Mouse (Mus musculus) fat pad, adult 2 months (tissue): ENCODE measurements around the gene Hist3h2ba.
A peak's percentile ranks its signal among the peaks of the same experiment; 100 is the strongest.

Experiments used
- DNase-seq: peaks from one replicate; pipeline ENCODE4 v3.0.0-alpha.2; 2011; ENCODE audit warnings: low read depth, low spot score; ENCODE audit errors: extremely low read depth

Hist3h2ba gene

DNA sequence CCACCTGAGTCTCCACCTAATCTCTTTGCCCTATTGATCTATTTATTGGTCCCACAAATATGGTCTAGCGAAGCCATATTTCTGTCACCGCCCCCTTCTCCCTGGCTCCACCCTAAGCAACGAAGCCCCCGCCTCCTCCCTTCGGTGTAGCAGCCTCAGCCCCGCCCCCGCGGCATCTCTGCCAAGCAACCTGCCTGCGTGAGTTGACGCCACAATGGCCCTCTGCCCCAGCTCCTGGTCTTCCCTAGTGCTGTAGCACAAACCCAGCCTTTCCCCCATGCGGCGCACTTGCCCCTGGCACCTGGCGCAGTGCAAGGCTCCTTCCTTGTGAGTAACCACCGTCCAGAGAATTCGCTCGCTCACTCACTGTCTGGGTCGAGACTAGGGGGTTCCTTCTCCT is 14.8 kb downstream of the Hist3h2ba start:
- no peak for DNase-seq

- no peak for DNase-seq
Measured at GRCm38 (mm10) chr11:58964216-58964615, 15.5 kb downstream of the Hist3h2ba start.

DNA sequence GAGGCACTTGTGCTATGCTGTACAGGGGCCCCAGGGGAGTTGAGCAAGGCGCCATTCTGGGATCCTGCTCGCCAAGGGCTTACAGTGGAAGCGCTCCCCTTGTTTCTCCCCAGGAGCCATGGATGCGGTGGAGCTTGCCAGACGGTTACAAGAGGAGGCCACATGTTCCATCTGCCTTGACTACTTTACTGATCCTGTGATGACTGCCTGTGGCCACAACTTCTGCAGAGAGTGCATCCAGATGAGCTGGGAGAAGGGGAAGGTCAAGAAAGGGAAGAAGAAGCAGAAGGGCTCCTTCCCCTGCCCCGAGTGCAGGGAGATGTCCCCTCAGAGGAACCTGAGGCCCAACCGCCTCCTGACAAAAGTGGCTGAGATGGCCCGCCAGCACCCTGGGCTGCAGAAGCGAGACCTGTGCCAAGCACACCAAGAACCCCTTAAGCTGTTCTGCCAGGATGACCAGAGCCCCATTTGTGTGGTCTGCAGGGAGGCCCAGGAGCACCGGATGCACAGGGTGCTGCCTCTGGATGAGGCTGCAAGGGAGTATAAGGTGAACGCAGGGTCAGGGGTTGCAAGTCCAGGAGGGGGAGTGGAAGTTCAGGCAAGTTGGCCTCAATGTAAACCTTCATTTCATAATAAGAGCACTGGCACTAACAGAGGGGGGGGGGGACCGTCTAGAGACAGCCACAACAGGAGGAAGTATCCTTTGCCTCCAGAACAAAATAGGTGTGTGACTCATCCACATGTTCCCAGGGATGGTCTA is 16.5 kb downstream of the Hist3h2ba start:
- DNase-seq: no peak

DNA sequence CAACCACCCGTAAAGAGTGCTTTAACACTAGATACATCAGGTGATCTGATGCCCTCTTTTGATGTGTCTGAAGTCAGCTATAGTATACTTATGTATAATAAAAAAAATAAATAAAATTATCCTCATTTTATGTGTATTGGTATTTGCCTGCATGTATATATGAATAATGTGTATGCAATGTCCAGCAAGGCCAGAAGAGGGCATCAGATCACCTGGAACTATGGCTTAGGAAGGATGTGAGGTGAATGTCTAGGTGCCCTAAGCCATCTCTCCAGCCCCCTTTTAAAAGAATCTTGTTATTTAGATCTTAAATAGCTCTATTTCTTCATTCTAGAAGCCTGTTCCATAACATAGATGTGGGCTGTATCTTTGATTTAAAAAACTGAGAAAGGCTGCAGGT is 18.6 kb downstream of the Hist3h2ba start:
- DNase-seq: no peak

- no peak for DNase-seq
Measured at GRCm38 (mm10) chr11:58968551-58968950, 19.8 kb downstream of the Hist3h2ba start.

DNA sequence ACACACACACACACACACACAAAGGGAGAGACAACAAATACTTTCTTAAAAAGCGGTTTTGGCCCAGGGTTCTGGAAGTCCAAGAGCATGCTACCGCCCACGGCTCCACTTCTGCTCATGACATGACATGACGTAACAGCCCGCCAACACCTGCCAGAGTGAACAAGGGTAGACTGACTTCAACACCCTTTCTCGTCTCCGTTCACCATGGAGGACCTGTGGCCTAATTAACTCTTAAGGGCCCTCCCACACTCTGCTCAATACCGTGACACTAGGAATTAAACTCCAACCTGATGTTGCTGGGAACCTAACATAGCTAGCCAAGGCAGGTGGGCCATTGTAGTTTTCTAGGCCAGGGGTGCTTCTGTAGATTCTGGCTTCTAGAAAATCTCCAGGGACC is 20.3 kb downstream of the Hist3h2ba start:
- DNase-seq: no peak

DNA sequence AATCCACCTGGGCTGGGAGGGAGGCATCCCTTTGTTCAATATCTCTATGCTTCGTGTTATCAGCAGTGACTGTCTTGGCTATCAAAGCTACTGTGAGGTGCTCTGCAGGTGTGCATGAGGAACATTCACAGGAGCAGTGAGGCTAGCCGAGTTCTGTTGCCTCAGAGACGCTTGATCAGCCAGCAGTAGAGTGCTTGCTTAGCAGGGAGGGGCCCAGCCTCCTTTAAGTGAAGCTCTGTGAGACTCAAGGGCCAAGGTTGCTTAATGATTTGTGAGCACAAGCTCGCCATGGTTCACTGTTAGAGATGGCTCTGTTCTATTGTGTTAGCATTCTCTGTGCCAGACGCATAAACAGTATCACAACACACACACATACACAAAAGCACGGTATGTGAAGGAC is 20.9 kb downstream of the Hist3h2ba start:
- no peak for DNase-seq

- no peak for DNase-seq
Measured at GRCm38 (mm10) chr11:58970831-58971530, 22.3 kb downstream of the Hist3h2ba start.

DNA sequence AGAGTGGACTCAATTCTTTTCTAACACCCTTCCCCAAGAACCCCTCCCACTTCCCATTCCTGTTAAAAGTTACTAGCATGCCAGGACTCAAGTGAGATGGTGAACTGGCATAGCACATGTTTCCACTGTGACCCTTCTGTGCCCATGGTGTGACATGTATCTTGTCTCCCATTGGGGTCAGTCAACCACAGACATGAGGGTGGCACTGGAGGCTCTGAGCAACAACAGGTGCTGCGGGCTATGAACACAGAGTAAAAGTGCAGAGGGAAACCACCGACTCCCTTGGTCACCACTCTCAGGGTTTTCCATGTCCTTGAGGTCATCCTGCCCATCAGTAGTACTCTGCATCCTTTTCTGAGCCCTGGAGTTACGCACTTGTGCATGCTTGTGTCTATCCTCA is 23.1 kb downstream of the Hist3h2ba start:
- no peak for DNase-seq

DNA sequence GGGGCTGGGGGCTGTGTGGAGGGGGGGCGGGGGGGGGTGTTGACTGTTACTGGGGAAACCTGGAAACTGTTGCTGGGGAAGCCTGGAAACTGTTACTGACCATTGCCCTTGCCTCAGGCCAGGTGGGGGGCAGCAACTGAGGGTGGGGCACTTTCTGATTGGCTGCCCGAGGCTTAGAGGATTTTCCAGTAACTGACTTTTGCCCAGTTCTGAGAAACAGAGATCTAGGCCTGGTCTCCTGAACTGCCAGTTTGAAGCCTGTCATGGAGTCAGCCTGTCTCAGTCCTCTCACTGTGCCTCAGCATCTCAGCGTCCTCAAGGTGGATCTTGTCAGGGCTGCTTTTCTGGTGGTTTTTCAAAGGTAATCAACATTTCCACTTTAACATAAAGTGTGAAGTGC is 25.7 kb downstream of the Hist3h2ba start:
- no peak for DNase-seq

DNA sequence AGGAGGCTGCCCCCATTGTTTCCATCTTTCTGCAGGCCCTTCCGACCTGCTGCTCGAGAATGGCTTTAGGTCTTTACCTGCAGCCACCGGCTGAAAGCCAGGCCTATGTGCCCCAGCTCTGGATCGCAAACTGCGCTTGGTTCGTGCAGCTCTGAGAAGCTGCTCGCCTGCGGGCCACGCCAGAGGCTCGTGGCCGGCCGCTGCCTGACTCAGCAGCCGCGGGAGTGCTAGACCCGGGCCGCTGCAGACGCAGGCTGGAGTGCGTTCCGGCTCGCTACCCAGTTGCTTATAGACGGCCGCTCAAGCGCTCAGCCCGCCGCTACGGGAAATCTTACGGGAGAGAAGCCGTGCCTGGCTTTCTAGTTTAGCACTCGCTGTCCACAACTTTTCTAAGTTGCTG is 28.4 kb downstream of the Hist3h2ba start:
- no peak for DNase-seq

DNA sequence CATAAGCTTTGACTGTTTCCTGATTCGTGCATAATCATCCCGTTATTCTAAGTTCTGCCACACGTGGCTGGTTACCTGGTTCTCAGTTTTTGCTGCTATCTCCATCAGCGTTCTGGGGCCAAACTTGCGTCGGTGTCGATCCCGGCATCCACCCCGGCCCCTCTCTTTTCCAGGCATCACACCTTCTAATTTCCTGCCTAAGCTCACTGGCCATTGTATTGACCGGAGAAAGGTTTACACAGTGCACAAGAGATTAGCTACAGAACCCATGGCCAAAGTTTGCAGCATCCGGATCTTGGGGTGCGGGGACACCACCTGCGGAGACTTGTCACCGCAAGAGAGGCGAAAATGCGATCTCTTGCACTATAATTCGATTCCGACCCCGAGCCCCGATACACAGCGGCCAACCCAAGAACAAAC is 28.9 kb downstream of the Hist3h2ba start:
- no peak for DNase-seq

- DNase-seq: no peak
Measured at GRCm38 (mm10) chr11:58978027-58978705, 29.4 kb downstream of the Hist3h2ba start, which contains the start of gene Trim11. Gene Trim11 (plus strand): TSS chr11:58978093.

GRCm38 (mm10) chr11:58978706-58979030 is 29.9 kb downstream of the Hist3h2ba start:
- no peak for DNase-seq

GRCm38 (mm10) chr11:58979183-58979582 is 30.5 kb downstream of the Hist3h2ba start:
- peak; percentile 56 for DNase-seq

DNA sequence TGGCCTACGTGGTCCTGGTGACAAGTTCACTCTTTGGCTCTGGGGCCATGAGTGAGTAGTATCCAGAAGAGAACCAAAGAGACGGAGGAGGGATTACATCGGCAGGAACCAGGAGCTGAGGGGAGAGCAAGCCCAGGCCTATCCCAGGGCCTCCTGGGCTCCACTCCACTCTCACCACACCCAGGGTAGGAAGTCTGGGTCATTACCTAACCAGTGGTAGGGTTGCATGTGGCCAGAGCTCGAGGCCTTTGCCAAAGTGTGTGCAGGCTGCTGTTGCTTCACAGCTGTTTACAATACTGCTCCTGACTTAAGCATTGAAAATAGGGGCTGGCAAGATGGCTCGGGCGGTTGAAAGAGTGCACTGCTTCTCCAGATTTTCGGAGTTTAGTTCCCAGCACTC is 30.9 kb downstream of the Hist3h2ba start:
- peak; percentile 71 for DNase-seq

DNA sequence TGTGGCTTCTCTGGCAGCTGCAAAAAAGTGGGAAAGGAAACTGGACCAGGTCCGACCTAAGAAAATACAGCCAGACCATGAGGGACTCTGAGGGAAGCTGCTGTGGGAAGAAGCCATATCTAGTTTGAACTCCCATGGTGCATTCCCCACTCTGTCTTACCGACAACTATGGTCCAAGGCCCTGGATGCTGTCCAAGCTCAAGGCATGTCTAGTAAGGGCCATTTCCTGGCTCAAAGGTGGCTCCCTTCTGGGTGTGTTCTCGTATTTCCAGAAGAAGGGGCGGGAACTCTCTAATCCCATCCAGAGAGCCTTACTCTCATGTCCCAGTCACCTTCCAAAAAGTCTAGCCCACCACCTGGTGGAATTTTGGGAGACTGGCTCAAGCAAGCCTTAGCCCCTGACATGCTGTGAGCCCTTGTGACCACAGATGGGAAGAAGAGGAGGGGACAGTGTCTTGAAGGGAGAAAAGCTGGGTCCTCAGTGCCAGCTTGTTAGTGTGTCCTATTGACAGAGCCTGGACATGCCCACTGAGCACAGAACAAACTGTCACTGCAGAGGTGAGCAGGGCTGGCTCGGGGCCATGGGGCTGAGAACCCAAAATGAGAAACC is 31.8 kb downstream of the Hist3h2ba start:
- DNase-seq: no peak

- no peak for DNase-seq
Measured at GRCm38 (mm10) chr11:58981541-58982447, 33.1 kb downstream of the Hist3h2ba start.

DNA sequence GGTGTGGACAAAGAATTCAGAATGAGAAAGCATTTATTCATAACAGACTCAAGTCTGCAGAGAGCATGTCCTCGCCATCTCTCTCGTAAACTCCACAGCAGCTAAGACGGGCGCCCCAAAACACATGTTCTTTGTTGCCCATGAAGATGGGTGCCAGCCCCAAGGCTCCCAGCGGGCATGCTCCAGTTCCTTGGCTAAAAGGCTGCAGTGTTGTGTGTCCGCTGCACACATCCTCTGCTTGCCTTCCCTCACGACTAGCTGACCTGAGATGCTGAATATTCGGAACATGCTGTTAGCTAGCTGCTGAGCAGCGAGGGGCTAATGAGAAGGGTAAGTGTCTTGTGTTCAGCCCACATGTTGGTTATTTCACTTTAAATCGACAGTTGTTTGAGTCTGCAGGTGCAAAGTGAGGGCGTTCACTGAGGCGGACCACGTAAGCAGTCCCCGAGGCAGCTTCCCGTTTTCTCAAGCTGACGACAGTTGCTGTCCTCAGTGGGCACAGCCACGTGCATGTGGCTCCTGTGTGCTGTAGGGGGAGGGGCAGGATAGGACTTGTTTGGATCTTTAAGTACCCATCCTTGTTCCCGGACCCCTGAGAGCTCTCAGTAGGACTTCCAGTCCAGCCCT is 33.9 kb downstream of the Hist3h2ba start:
- no peak for DNase-seq

DNA sequence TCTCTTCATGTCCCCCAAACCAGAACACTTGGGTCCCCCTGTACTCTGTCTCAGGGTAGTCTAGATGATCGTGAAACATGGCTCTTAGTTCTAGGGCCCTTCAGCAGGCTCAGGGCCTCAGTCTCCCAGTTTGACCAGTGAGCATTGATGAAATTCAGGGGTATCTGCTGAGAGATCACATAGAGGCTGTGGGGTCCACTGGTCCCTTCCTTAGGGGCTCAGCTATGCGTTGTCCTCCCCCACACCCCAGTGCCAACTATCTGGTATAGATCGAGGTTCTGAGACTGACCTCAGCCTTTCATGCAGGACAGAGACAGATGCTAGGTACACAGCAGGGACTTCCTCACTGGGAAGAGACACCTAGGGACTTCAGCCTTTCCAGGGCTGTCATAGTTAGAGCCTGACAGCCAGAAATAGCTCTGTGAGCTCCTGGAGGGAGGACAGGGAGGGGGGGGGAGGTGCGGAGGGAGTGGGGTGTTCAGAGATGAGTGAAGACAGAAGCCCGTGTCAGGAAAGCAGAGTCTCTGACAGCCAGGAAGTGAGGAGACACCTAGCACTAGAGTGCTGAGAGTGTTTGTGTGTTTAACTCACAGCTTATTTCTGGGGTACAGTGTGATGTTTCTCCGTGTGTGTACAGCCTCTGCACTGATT is 35.1 kb downstream of the Hist3h2ba start:
- DNase-seq: no peak
